Comparison of ENCODE assay signal across 8 mouse cellular contexts in genomic region chr16:29943963-29944860, GRCm38 (mm10).
DNase-seq lines count a peak whose midpoint lies in the region; TF ChIP-seq lines count a peak whose summit lies in the region.
"Had no signal": no experiment of that assay in that cellular context is flagged by ENCODE, and none has a peak within 500 bp of the region (broad histone marks: within the 10 kb centered on the region; RNA-seq: fewer than 3 reads in every experiment).

No protein-coding gene starts in this region.

- H3K79me2 ChIP-seq in C2C12 (ENCODE audit: control insufficient read depth, insufficient read depth) (no peaks in the 10 kb centered on the region), myocyte (ENCODE audit: control insufficient read depth, insufficient read depth) (no peaks in the 10 kb centered on the region)

- no peak overlapping the region for H3K4me3 ChIP-seq in C2C12 (ENCODE audit: insufficient read depth, poor library complexity, severe bottlenecking)
- no peak overlapping the region for H3K4me3 ChIP-seq in myocyte
- H3K4me3 ChIP-seq: left cerebral cortex, adult 2 months had no signal

- H3K27me3 ChIP-seq in C2C12 (ENCODE audit: control insufficient read depth, insufficient read depth, insufficient read length), result no peaks in the 10 kb centered on the region
- no peaks in the 10 kb centered on the region for H3K27me3 ChIP-seq in myocyte (ENCODE audit: control insufficient read depth, insufficient read depth, insufficient read length)

- H3ac ChIP-seq in C2C12 (ENCODE audit: control insufficient read depth, insufficient read length, low read depth) (no peak overlapping the region), myocyte (ENCODE audit: control insufficient read depth, insufficient read length) (no peak overlapping the region)

- no peak for TF ChIP-seq CTCF in C2C12 (IDR thresholded peaks at IDR 0.05; ENCODE audit: control insufficient read depth, insufficient read depth, insufficient read length)

- no peaks in the 10 kb centered on the region for H3K79me3 ChIP-seq in C2C12 (ENCODE audit: low read depth)

- H3K4me2 ChIP-seq in myocyte (ENCODE audit: low read depth), result no peak overlapping the region

- no peak for TF ChIP-seq POLR2A in myocyte (IDR thresholded peaks at IDR 0.05; ENCODE audit: insufficient read length, low read depth)

- H3K36me3 ChIP-seq in C2C12 (ENCODE audit: control insufficient read depth, insufficient read depth) (no peaks in the 10 kb centered on the region), myocyte (ENCODE audit: control insufficient read depth, insufficient read depth) (no peaks in the 10 kb centered on the region)

- peak; percentile 98 for DNase-seq in adipocyte (ENCODE audit: low spot score)
- DNase-seq in gastrocnemius, adult 8-10 months (ENCODE audit: low spot score in 2 of 2), result peak; percentile 95 to 97
- peak; percentile 73 to 80 for DNase-seq in kidney, postnatal 36 days
- DNase-seq in c-Kit-positive CD71-positive TER-119-positive erythroid progenitor cells, embryonic 14.5 days (ENCODE audit: low spot score), result no peak
- no peak for DNase-seq in frontal cortex, postnatal 36 days (ENCODE audit: low spot score in 2 of 2)

TF ChIP-seq in C2C12, 6 proteins besides CTCF, POLR2A, EP300 and RAD21:
- TF ChIP-seq USF1 (IDR thresholded peaks at IDR 0.05; ENCODE audit: low read depth) (no peak), CEBPB (IDR thresholded peaks at IDR 0.05; ENCODE audit: low read depth) (peak; percentile 97), MYOD1 (IDR thresholded peaks at IDR 0.05; ENCODE audit: control insufficient read depth, insufficient read length, low read depth) (no peak), MYOG (IDR thresholded peaks at IDR 0.05; ENCODE audit: control insufficient read depth, extremely low read depth, insufficient read length) (no peak), MAX (IDR thresholded peaks at IDR 0.05) (no peak)

TF ChIP-seq in myocyte, 11 proteins besides CTCF, POLR2A, EP300 and RAD21:
- TF ChIP-seq CEBPB (IDR thresholded peaks at IDR 0.05; ENCODE audit: insufficient read depth, poor library complexity, severe bottlenecking) (peak; percentile 96), USF1 (IDR thresholded peaks at IDR 0.05; ENCODE audit: low read depth) (no peak)

Comparison
In these comparisons a context has a peak if more than half of its experiments do, and no peak if none do; other contexts are left out.
1. DNase-seq: peak in adipocyte (single experiment), gastrocnemius, adult 8-10 months (2 of 2) and kidney, postnatal 36 days (2 of 2); none in c-Kit-positive CD71-positive TER-119-positive erythroid progenitor cells, embryonic 14.5 days (single experiment) and frontal cortex, postnatal 36 days (0 of 2).